Mouse (Mus musculus): ENCODE data around the gene Itgb5. TPM values are rescaled to one million over a fixed set of nuclear protein-coding genes. Genes with fewer than 3 reads are reported as not detected.
A peak's percentile ranks its signal among the peaks of the same experiment; 100 is the strongest.

The Itgb5 gene
- total and polyA plus RNA-seq, 3 experiments, result 0.85 to 20.1 (median 1.8) TPM

DNA sequence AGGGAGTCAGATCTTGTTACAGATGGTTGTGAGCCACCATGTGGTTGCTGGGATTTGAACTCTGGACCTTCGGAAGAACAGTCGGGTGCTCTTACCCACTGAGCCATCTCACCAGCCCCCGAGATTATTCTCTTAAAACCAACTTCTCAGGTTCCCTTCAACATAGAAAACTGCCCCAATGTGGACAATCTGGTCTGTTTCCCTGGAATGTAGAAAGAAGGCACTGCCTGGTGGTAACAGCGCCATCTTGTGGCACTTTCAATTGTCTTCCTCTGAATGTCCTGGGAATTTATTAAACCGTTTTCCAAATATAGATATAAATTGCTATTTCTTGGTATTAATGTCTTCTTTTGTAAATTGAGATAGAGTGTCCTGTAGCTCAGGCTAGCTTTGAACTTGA, 31.6 kb upstream of the Itgb5 start:
- dilution Hi-C loops (cut with MboI; ENCODE audit: extremely low pct_ligation_motif_present, extremely low pct_unique_long_range_greater_than_20kb, low sequenced_read_pairs), result no loop called here
- peaks cover 5% of the 10 kb centered on the region for H3K27me3 ChIP-seq (replicated peaks)
- no peak overlapping the region for H3K4me2 ChIP-seq (ENCODE audit: insufficient read depth, low read depth, poor library complexity, severe bottlenecking)
- no peak overlapping the region for H3K27ac ChIP-seq (ENCODE audit: insufficient read depth, low read depth)
- no peaks in the 10 kb centered on the region for H3K79me2 ChIP-seq (replicated peaks; ENCODE audit: control insufficient read depth, extremely low read depth, insufficient read depth, poor library complexity, severe bottlenecking)
- DNase-seq (ENCODE audit: extremely low read depth), result peak; percentile 44
- H3K4me1 ChIP-seq (ENCODE audit: control insufficient read depth in 1 of 2, insufficient read depth in 2 of 2), result 0 out of 4 replicates have a peak, but pooled peaks cover 0 to 2% of the 10 kb centered on the region in 2 experiments
- in situ Hi-C loops (cut with MboI; ENCODE audit: low pct_ligation_motif_present, low pct_unique_long_range_greater_than_20kb, low sequenced_read_pairs), result no loop called here
- H3K4me3 ChIP-seq (replicated peaks in 1 of 3; ENCODE audit: low read depth in 2 of 3, low read length in 2 of 3, poor library complexity in 1 of 3), result no peak overlapping the region
- H3K9me3 ChIP-seq (replicated peaks; ENCODE audit: low read length), result no peaks in the 10 kb centered on the region
- H3K9ac ChIP-seq (ENCODE audit: insufficient read depth, low read depth), result no peak overlapping the region
- no peaks in the 10 kb centered on the region for H3K36me3 ChIP-seq (replicated peaks in 1 of 2; ENCODE audit: control insufficient read depth in 1 of 2, insufficient read depth in 1 of 2, low read length in 1 of 2)
- TF ChIP-seq CTCF (conservative IDR thresholded peaks at IDR 0.05 in 1 of 2, IDR thresholded peaks at IDR 0.05 in 1 of 2; ENCODE audit: low read depth in 2 of 2, low read length in 2 of 2) (peak; percentile 73 to 79), SMC3 (IDR thresholded peaks at IDR 0.05; ENCODE audit: low read depth, low read length) (peak; percentile 74), RAD21 (IDR thresholded peaks at IDR 0.05; ENCODE audit: low read depth, low read length) (peak; percentile 66), USF1 (IDR thresholded peaks at IDR 0.05; ENCODE audit: low read depth, low read length) (no peak), SIN3A (IDR thresholded peaks at IDR 0.05; ENCODE audit: low read length) (no peak), GABPA (IDR thresholded peaks at IDR 0.05; ENCODE audit: insufficient replicate concordance, low read depth, low read length) (no peak), IRF4 (IDR thresholded peaks at IDR 0.05; ENCODE audit: low read depth, low read length) (0 out of 2 replicates have a peak, but pooled peaks have one; percentile 22), MAFK (IDR thresholded peaks at IDR 0.05; ENCODE audit: insufficient replicate concordance, low read length) (no peak), UBTF (IDR thresholded peaks at IDR 0.05; ENCODE audit: low read depth, low read length) (no peak), CHD1 (IDR thresholded peaks at IDR 0.05; ENCODE audit: low read depth, low read length) (no peak)

DNA sequence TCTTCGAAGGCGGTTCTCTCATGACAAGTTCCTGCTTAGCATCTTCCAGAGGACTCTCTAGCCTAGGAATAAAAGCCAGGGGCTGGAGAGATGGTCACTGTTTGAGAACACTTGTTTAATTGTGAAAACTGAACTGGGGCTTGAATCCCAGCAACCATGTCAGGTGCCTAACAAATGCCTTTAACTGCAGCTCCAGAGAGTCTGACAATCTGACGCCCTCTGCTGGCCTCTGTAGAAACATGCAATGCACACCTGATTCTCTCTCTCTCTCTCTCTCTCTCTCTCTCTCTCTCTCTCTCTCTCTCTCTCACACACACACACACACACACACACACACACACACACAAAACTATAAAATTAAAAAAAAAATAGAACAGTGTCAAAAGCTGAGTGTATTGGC, 19.5 kb upstream of the Itgb5 start:
- TF ChIP-seq RAD21 (IDR thresholded peaks at IDR 0.05; ENCODE audit: low read depth, low read length) (peak; percentile 56), NELFE (IDR thresholded peaks at IDR 0.05; ENCODE audit: low read depth, low read length) (no peak), TBP (conservative IDR thresholded peaks at IDR 0.05; ENCODE audit: low read depth, low read length) (no peak), CTCF (conservative IDR thresholded peaks at IDR 0.05 in 1 of 2, IDR thresholded peaks at IDR 0.05 in 1 of 2; ENCODE audit: low read depth in 2 of 2, low read length in 2 of 2) (peak in 1 of 2 experiments; percentile 67; a peak in 2 of 4 replicates), SMC3 (IDR thresholded peaks at IDR 0.05; ENCODE audit: low read depth, low read length) (peak; percentile 70)
- H3K27ac ChIP-seq (ENCODE audit: insufficient read depth, low read depth), result no peak overlapping the region
- no peaks in the 10 kb centered on the region for H3K27me3 ChIP-seq (replicated peaks)
- peak; percentile 41 for DNase-seq (ENCODE audit: extremely low read depth)
- no peaks in the 10 kb centered on the region for H3K4me1 ChIP-seq (ENCODE audit: control insufficient read depth in 1 of 2, insufficient read depth in 2 of 2)
- dilution Hi-C loops (cut with MboI; ENCODE audit: extremely low pct_ligation_motif_present, extremely low pct_unique_long_range_greater_than_20kb, low sequenced_read_pairs), result no loop called here
- no peaks in the 10 kb centered on the region for H3K79me2 ChIP-seq (replicated peaks; ENCODE audit: control insufficient read depth, extremely low read depth, insufficient read depth, poor library complexity, severe bottlenecking)
- no peak overlapping the region for H3K4me2 ChIP-seq (ENCODE audit: insufficient read depth, low read depth, poor library complexity, severe bottlenecking)
- in situ Hi-C loops (cut with MboI; ENCODE audit: low pct_ligation_motif_present, low pct_unique_long_range_greater_than_20kb, low sequenced_read_pairs), result no loop called here
- peaks cover 5% of the 10 kb centered on the region for H3K9me3 ChIP-seq (replicated peaks; ENCODE audit: low read length)
- H3K36me3 ChIP-seq (replicated peaks in 1 of 2; ENCODE audit: control insufficient read depth in 1 of 2, insufficient read depth in 1 of 2, low read length in 1 of 2), result no peaks in the 10 kb centered on the region
- no peak overlapping the region for H3K4me3 ChIP-seq (replicated peaks in 1 of 3; ENCODE audit: low read depth in 2 of 3, low read length in 2 of 3, poor library complexity in 1 of 3)
- no peak overlapping the region for H3K9ac ChIP-seq (ENCODE audit: insufficient read depth, low read depth)

Measured in CH12.LX (cell line).